Mouse (Mus musculus) gonadal fat pad, adult 2 months (tissue): ENCODE measurements at regions not wholly inside any gene's neighbourhood (a gene's known extent, or its start where the extent isn't known, plus 50 kb on each side); places are given as distances from the start of the nearest gene placed in this dataset.
"Not testable (repeated sequence)": the region's sequence is repeated elsewhere in the genome, so short reads cannot be mapped to it uniquely, and the experiment has no call there.

Experiments used
- DNase-seq: peaks from one replicate; pipeline ENCODE4 v3.0.0-alpha.2; 2012; ENCODE audit warnings: low read depth

GRCm38 (mm10) chr10:111592416-111593149 is 86.5 kb downstream of the Phlda1 start:
- no peak for DNase-seq

GRCm38 (mm10) chr10:111593280-111593679 is 87.2 kb downstream of the Phlda1 start:
- DNase-seq: no peak

- DNase-seq: no peak
These were observed 88.1 kb downstream of the Phlda1 start for GRCm38 (mm10) chr10:111594171-111594570.

GRCm38 (mm10) chr10:111594651-111595050 is 88.6 kb downstream of the Phlda1 start:
- no peak for DNase-seq

- DNase-seq: no peak
These were observed 89.5 kb downstream of the Phlda1 start for GRCm38 (mm10) chr10:111595513-111595995.

GRCm38 (mm10) chr10:111598650-111599049 is 92.6 kb downstream of the Phlda1 start:
- DNase-seq: no peak

- DNase-seq: no peak
These were observed 93.5 kb downstream of the Phlda1 start for GRCm38 (mm10) chr10:111599297-111600250.

GRCm38 (mm10) chr10:111600251-111600620 is 94.2 kb downstream of the Phlda1 start:
- no peak for DNase-seq

GRCm38 (mm10) chr10:111600677-111601099 is 94.6 kb downstream of the Phlda1 start:
- DNase-seq: no peak

- DNase-seq: no peak
These were observed 97.1 kb downstream of the Phlda1 start for GRCm38 (mm10) chr10:111603166-111603565.

- DNase-seq: not testable (repeated sequence)
These were observed 101.3 kb downstream of the Phlda1 start for GRCm38 (mm10) chr10:111607381-111607780.

- no peak for DNase-seq
These were observed 102.5 kb downstream of the Phlda1 start for GRCm38 (mm10) chr10:111608385-111609093.

GRCm38 (mm10) chr10:111609889-111610288 is 103.8 kb downstream of the Phlda1 start:
- DNase-seq: no peak

GRCm38 (mm10) chr10:111619627-111620270 is 113.7 kb downstream of the Phlda1 start:
- no peak for DNase-seq

GRCm38 (mm10) chr10:111620927-111621676 is 115.0 kb downstream of the Phlda1 start:
- no peak for DNase-seq

- DNase-seq: no peak
These were observed 116.7 kb downstream of the Phlda1 start for GRCm38 (mm10) chr10:111622789-111623188.

GRCm38 (mm10) chr10:111624021-111624420 is 117.9 kb downstream of the Phlda1 start:
- DNase-seq: no peak

GRCm38 (mm10) chr10:111624624-111625023 is 118.5 kb downstream of the Phlda1 start:
- DNase-seq: no peak

- DNase-seq: no peak
These were observed 119.5 kb downstream of the Phlda1 start for GRCm38 (mm10) chr10:111625573-111625972.

- no peak for DNase-seq
These were observed 119.9 kb downstream of the Phlda1 start for GRCm38 (mm10) chr10:111626009-111626408.

GRCm38 (mm10) chr10:111636283-111636682 is 130.2 kb downstream of the Phlda1 start:
- no peak for DNase-seq
